Mouse (Mus musculus): ENCODE measurements around the gene Ube2e3. TPM values are rescaled to one million over a fixed set of nuclear protein-coding genes. Genes with fewer than 3 reads are reported as not detected.
A peak's percentile ranks its signal among the peaks of the same experiment; 100 is the strongest.

Ube2e3 gene
- polyA plus RNA-seq, 2 experiments, result 90.2 to 155 TPM

DNA sequence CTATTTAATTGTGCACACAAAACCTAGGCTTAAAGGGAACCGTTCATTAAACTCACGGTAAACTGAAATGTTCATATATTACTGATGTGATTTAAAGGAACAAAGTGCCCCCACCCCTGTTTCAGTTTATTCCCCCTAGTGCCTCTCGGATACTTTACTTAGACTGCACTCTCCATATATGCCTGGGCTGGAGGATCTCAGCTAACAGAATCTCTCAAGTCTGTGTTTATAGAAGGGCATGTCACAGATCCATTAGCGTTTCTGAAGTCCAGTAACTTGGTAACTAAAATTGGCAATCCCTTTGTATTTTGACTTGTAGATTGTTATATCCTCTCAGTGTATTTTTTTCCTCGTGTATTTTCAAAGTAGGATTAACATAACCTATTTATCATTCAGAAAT, 60.2 kb downstream of the Ube2e3 start:
- Histone ChIP-seq H3K4me1 (ENCODE audit: control insufficient read depth, insufficient read depth, low read length) (no peaks in the 10 kb centered on the region), H3K9me3 (ENCODE audit: control insufficient read depth, low read length) (no peaks in the 10 kb centered on the region), H3K36me3 (ENCODE audit: control insufficient read depth, insufficient read depth, low read length) (no peaks in the 10 kb centered on the region), H3K4me3 (replicated peaks; ENCODE audit: low read length) (no peak overlapping the region), H3K27me3 (ENCODE audit: control insufficient read depth, insufficient read depth, low read length) (no peaks in the 10 kb centered on the region), H3K9ac (ENCODE audit: low read depth, low read length, severe bottlenecking) (no peak overlapping the region), H3K4me2 (replicated peaks; ENCODE audit: low read depth, low read length, severe bottlenecking) (no peak overlapping the region), H3K27ac (replicated peaks; ENCODE audit: low read depth, low read length) (no peak overlapping the region)
- TF ChIP-seq POLR2A (IDR thresholded peaks at IDR 0.05; ENCODE audit: borderline replicate concordance, extremely low read depth, insufficient read depth, insufficient read length), result no peak
- no peak for ATAC-seq (ENCODE audit: low FRiP score, low read depth)
- DNase-seq (ENCODE audit: low spot score), result no peak
- WGBS, result 74% methylated on average over 5 of the region's 5 CpGs

DNA sequence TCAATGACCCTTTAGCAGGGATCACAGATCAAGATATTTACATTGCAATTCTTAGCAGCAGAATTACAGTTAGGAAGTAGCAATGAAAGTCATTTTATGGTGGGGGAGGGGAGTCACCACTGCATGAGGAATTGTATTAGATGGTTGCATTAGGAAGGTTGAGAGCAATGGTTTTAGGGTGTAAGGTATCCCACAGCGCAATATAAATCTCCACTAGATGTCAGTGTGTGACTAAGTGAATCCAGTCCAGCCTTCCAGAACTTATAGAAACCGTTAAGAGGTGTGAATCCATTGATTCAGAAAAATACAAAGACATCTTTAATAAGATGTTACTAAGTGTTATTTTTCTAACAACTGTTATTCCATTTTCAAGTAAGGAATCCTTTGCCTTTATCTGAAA, 63.4 kb downstream of the Ube2e3 start:
- no peak for TF ChIP-seq POLR2A (IDR thresholded peaks at IDR 0.05; ENCODE audit: borderline replicate concordance, extremely low read depth, insufficient read depth, insufficient read length)
- Histone ChIP-seq H3K36me3 (ENCODE audit: control insufficient read depth, insufficient read depth, low read length) (no peaks in the 10 kb centered on the region), H3K4me3 (replicated peaks; ENCODE audit: low read length) (no peak overlapping the region), H3K9me3 (ENCODE audit: control insufficient read depth, low read length) (no peaks in the 10 kb centered on the region), H3K9ac (ENCODE audit: low read depth, low read length, severe bottlenecking) (no peak overlapping the region), H3K27me3 (ENCODE audit: control insufficient read depth, insufficient read depth, low read length) (no peaks in the 10 kb centered on the region), H3K27ac (replicated peaks; ENCODE audit: low read depth, low read length) (no peak overlapping the region), H3K4me2 (replicated peaks; ENCODE audit: low read depth, low read length, severe bottlenecking) (no peak overlapping the region), H3K4me1 (ENCODE audit: control insufficient read depth, insufficient read depth, low read length) (no peaks in the 10 kb centered on the region)
- ATAC-seq (ENCODE audit: low FRiP score, low read depth), result no peak
- peak; percentile 49 for DNase-seq (ENCODE audit: low spot score)
- WGBS, result 38% methylated on average over 2 of the region's 2 CpGs

DNA sequence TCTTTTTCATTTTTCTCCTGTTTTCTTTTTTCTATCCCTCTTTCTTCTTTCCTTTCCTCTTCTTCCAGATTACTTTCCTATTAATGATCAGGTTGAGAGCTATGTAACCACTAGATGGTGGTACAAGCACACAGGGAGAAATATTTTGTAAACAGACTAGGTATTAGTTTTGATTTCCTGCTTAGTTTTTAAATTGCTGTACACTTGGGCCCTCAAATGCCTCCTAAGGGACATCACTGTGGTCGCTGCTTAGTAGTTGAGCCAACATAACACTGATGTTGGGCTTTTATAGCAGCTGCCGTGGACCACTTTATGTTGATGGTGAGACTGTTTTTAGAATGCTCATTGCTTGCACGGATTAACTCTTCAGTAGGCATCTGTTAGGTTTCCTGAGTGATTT, 91.5 kb downstream of the Ube2e3 start:
- no peak for ATAC-seq (ENCODE audit: low FRiP score, low read depth)
- 15% methylated on average over 3 of the region's 3 CpGs for WGBS
- TF ChIP-seq POLR2A (IDR thresholded peaks at IDR 0.05; ENCODE audit: borderline replicate concordance, extremely low read depth, insufficient read depth, insufficient read length), result no peak
- Histone ChIP-seq H3K27me3 (ENCODE audit: control insufficient read depth, insufficient read depth, low read length) (no peaks in the 10 kb centered on the region), H3K9ac (ENCODE audit: low read depth, low read length, severe bottlenecking) (no peak overlapping the region), H3K4me3 (replicated peaks; ENCODE audit: low read length) (no peak overlapping the region), H3K4me2 (replicated peaks; ENCODE audit: low read depth, low read length, severe bottlenecking) (peak overlapping the region; percentile 29; the same call in 1 of the 2 replicates), H3K9me3 (ENCODE audit: control insufficient read depth, low read length) (no peaks in the 10 kb centered on the region), H3K36me3 (ENCODE audit: control insufficient read depth, insufficient read depth, low read length) (no peaks in the 10 kb centered on the region), H3K27ac (replicated peaks; ENCODE audit: low read depth, low read length) (no peak overlapping the region), H3K4me1 (ENCODE audit: control insufficient read depth, insufficient read depth, low read length) (peaks cover 6% of the 10 kb centered on the region; the same call in 1 of the 2 replicates)
- peak; percentile 48 for DNase-seq (ENCODE audit: low spot score)

DNA sequence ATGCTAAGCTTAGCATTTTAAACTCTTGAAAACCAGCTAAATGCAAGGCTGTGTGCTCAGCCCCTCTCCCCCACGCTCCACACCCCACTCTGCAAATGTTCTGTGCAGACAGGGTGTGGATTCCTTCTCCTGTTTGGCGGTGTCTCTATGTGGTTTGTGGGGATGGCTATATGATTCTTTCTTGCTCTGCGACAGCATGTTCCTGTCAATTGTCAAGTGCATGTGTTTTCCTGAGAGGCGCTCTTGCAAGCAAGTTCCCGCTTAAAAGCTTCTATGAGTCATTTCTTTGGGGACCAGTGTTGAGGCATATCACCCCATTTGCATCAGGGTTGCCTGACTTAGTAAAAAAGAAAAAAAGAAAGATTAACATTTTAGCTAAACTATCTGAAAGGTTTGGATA, 92.4 kb downstream of the Ube2e3 start:
- Histone ChIP-seq H3K36me3 (ENCODE audit: control insufficient read depth, insufficient read depth, low read length) (no peaks in the 10 kb centered on the region), H3K9me3 (ENCODE audit: control insufficient read depth, low read length) (no peaks in the 10 kb centered on the region), H3K4me1 (ENCODE audit: control insufficient read depth, insufficient read depth, low read length) (peaks cover 6% of the 10 kb centered on the region; the same call in 1 of the 2 replicates), H3K4me3 (replicated peaks; ENCODE audit: low read length) (no peak overlapping the region), H3K27ac (replicated peaks; ENCODE audit: low read depth, low read length) (no peak overlapping the region), H3K9ac (ENCODE audit: low read depth, low read length, severe bottlenecking) (no peak overlapping the region), H3K4me2 (replicated peaks; ENCODE audit: low read depth, low read length, severe bottlenecking) (no peak overlapping the region), H3K27me3 (ENCODE audit: control insufficient read depth, insufficient read depth, low read length) (no peaks in the 10 kb centered on the region)
- DNase-seq (ENCODE audit: low spot score) (no peak), ATAC-seq (ENCODE audit: low FRiP score, low read depth) (no peak; the same call in 1 of the 2 replicates)
- no peak for TF ChIP-seq POLR2A (IDR thresholded peaks at IDR 0.05; ENCODE audit: borderline replicate concordance, extremely low read depth, insufficient read depth, insufficient read length)
- 70% methylated on average over 5 of the region's 5 CpGs for WGBS

DNA sequence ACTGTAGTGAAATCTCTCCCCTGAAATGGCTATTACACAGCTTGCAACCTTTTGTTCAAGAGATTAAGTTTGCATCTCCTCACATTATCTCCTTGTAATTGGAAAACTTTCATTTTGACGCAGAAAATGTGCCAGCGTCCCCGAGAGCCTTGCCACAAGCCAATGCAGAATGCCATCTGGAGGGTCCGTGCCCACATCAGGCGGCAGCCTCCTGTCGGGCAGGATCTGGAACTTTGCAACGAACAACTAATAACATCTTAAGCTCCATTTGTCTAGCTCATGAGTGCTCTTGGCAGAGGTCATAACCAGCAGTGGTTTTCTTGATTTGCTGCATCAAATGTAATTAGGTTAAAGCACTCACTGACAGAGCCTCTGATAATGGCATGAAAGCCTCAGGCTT, 93.1 kb downstream of the Ube2e3 start:
- ATAC-seq (ENCODE audit: low FRiP score, low read depth), result no peak
- no peaks in the 10 kb centered on the region for H3K36me3 ChIP-seq (ENCODE audit: control insufficient read depth, insufficient read depth, low read length)
- H3K27ac ChIP-seq (replicated peaks; ENCODE audit: low read depth, low read length), result no peak overlapping the region
- no peak for DNase-seq (ENCODE audit: low spot score)
- H3K4me1 ChIP-seq (ENCODE audit: control insufficient read depth, insufficient read depth, low read length), result peaks cover 6% of the 10 kb centered on the region; the same call in 1 of the 2 replicates
- 32% methylated on average over 7 of the region's 7 CpGs for WGBS
- no peak overlapping the region for H3K4me3 ChIP-seq (replicated peaks; ENCODE audit: low read length)
- no peak for TF ChIP-seq POLR2A (IDR thresholded peaks at IDR 0.05; ENCODE audit: borderline replicate concordance, extremely low read depth, insufficient read depth, insufficient read length)
- H3K9ac ChIP-seq (ENCODE audit: low read depth, low read length, severe bottlenecking), result no peak overlapping the region
- H3K4me2 ChIP-seq (replicated peaks; ENCODE audit: low read depth, low read length, severe bottlenecking), result no peak overlapping the region
- no peaks in the 10 kb centered on the region for H3K27me3 ChIP-seq (ENCODE audit: control insufficient read depth, insufficient read depth, low read length)
- H3K9me3 ChIP-seq (ENCODE audit: control insufficient read depth, low read length), result no peaks in the 10 kb centered on the region

DNA sequence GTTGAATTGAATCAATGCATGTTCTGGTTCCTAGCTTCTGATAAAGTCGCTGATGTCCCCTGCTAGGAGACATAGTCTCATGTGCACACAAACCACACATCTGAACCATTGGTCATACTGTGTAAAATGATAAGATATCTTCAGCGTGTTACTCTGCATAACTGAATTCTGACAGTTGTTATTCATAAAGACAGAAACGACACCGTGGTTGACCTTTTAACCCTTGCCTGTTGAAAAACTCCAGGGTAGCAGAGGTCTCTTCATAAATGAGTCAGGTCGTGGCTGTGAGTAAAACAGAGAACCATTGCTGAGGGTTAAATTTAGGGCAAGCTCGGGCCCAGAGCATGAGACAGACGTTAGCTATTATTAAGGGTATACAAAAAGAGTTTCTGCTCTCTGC, 93.7 kb downstream of the Ube2e3 start:
- Histone ChIP-seq H3K4me2 (replicated peaks; ENCODE audit: low read depth, low read length, severe bottlenecking) (no peak overlapping the region), H3K4me3 (replicated peaks; ENCODE audit: low read length) (no peak overlapping the region), H3K27ac (replicated peaks; ENCODE audit: low read depth, low read length) (no peak overlapping the region), H3K27me3 (ENCODE audit: control insufficient read depth, insufficient read depth, low read length) (no peaks in the 10 kb centered on the region), H3K9ac (ENCODE audit: low read depth, low read length, severe bottlenecking) (no peak overlapping the region), H3K9me3 (ENCODE audit: control insufficient read depth, low read length) (no peaks in the 10 kb centered on the region), H3K36me3 (ENCODE audit: control insufficient read depth, insufficient read depth, low read length) (no peaks in the 10 kb centered on the region), H3K4me1 (ENCODE audit: control insufficient read depth, insufficient read depth, low read length) (peaks cover 6% of the 10 kb centered on the region; the same call in 1 of the 2 replicates)
- DNase-seq (ENCODE audit: low spot score) (no peak), ATAC-seq (ENCODE audit: low FRiP score, low read depth) (no peak)
- WGBS, result 20% methylated on average over 7 of the region's 7 CpGs
- no peak for TF ChIP-seq POLR2A (IDR thresholded peaks at IDR 0.05; ENCODE audit: borderline replicate concordance, extremely low read depth, insufficient read depth, insufficient read length)
